Mouse (Mus musculus) yolk sac, embryonic 10.5 days (tissue): ENCODE measurements around the gene Pdcl3.

Source experiments
- DNase-seq: peaks from one replicate; pipeline ENCODE4 v3.0.0-alpha.2; 2017; ENCODE audit warnings: low spot score

The Pdcl3 gene

GRCm38 (mm10) chr1:38985308-38985707 lies at the start of gene Pdcl3:
Gene Pdcl3, plus strand, starts transcription at chr1:38985608.
- DNase-seq = no peak

DNA sequence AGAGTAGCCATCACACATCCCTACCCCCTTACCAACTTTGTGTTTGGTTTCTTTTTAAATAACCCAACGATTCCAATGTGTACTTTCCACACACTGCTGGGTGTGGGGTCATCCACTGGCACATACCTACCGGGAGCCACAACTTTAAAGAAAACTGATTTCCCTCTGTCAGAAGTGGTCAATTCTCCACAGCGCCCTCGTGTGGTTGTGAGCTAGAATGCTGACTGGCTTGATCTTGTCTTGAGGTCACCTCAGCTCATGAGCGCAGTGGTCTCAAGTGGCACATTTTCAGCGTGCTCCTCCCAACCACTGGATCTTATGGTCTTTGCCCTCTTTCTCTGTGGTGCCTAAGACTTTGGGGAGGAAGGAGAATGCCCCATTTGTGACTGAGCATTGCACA lies 48.6 kb upstream of the Pdcl3 start:
- DNase-seq = no peak

- DNase-seq = no peak
Measured at GRCm38 (mm10) chr1:38938849-38939248, 46.6 kb upstream of the Pdcl3 start, which contains the start of gene Nms. Gene Nms, plus strand, starts transcription at chr1:38939149.

DNA sequence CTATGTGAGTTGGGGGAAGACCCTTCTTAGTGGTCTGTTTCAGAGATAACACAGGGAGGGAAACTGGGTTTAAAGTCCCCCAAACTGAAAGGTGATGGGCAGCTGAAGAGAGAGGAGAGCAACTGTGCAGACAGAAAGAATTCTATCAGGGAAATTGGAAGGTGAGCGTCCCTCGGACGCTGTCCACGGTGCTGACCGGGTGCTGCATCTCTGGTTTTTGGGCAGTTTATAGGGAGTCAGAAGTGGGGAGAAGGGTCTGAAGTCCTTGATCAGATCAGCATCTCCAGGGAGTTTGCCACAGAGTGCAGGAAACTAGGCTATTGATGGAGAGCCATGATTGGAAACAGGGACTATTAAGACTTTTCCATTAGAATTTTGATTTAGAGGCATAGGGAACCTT lies 45.8 kb upstream of the Pdcl3 start:
- peak; percentile 11 for DNase-seq

- DNase-seq = no peak
Measured at GRCm38 (mm10) chr1:38956457-38956856, 29.0 kb upstream of the Pdcl3 start.

DNA sequence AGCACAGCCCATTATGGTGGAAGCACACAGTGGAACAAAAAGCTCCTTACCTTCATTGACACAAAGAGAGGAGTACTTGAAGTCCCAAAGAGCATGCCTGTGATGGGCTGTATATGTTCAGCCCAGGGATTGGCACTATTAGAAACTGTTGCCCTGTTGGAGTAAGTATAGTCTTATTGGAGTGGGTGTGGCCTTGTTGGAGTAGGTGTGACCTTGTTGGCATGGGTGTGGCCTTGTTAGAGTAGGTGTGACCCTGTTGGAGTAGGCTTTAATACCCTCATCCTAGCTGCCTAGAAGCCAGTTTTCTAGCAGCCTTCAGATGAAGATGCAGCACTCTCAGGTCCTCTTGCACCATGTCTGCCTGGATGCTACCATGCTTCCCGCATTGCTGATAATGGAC lies 16.3 kb upstream of the Pdcl3 start:
- DNase-seq = no peak

DNA sequence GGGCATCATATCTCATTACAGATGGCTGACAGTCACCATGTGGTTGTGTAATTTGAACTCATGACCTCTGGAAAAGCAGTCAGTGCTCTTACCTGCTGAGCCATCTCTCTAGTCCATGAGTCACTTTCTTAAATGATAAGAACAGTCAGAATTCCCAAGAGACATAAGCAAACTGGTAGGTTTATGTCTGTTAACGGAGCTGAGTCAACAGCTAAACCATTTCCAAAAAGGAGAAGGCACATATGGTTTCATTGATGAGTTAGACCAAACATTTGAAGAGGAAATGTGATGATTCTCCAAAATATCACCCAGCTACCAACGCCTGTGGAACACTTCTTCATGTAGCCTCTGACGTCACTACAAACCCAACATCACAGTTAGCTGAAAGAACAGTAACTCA lies 13.7 kb upstream of the Pdcl3 start:
- DNase-seq = no peak

GRCm38 (mm10) chr1:38972986-38973592 lies 12.3 kb upstream of the Pdcl3 start:
- DNase-seq = no peak

- DNase-seq = no peak
Measured at GRCm38 (mm10) chr1:38979953-38980352, 5.5 kb upstream of the Pdcl3 start.

GRCm38 (mm10) chr1:38983870-38984269 lies 1.5 kb upstream of the Pdcl3 start:
- DNase-seq = no peak

DNA sequence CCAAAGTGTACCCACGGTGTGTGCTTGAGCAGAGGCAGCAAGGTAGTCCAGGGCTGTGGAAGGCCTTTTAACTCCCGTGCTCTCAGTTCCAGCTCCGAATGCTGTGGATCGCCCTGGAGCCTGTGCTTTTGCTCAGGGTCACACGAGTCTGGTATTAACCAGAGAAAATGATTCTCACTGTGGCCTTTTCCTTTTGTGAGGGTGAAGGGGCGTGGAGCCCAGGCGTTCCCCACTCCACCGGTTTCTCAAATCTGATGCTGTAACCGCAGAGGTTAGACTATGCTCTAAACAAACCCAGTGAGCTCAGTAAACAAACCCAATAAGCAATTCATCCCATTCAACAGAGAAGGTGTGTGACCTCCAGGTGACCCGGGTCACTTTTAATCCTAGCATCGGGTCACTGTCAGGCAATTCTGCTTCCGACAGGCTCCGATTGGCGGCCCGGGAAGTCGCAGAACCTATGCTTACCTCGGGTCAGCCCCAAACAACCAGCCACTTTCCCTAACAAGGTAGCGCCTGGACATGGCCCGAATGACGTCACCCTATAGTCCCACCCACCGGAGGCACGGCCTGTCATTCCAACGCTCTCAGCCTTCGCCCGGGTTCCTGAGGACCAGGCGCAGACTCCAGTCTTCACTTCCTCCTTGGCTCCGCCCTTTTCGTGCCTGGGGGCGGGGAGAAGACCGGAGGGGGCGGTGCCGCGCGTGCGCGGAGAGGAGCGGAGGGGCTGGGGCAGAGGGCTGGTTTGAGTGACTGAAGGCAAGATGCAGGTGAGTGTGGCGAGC lies 1.9 kb downstream of the Pdcl3 start:
- peak; percentile 98 for DNase-seq

DNA sequence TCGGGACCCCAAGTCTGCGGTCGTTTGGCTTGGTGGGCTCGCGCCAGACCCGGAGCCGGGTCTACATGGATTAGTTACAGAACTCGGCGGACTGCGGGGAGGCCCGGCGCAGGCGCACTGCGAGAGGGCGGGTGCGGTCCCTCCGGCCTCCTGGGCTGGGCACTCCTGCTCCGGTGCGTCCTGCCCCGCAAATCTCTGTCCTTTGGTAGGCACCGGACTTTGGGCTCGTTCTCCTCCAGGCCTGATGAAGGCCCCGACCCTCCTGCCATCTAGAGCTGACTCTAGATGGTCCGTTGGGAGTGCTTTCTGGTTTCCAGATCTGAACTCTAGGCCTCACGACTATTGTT lies 2.4 kb downstream of the Pdcl3 start:
- DNase-seq = no peak

- DNase-seq = no peak
Measured at GRCm38 (mm10) chr1:38988357-38988756, 2.9 kb downstream of the Pdcl3 start.

DNA sequence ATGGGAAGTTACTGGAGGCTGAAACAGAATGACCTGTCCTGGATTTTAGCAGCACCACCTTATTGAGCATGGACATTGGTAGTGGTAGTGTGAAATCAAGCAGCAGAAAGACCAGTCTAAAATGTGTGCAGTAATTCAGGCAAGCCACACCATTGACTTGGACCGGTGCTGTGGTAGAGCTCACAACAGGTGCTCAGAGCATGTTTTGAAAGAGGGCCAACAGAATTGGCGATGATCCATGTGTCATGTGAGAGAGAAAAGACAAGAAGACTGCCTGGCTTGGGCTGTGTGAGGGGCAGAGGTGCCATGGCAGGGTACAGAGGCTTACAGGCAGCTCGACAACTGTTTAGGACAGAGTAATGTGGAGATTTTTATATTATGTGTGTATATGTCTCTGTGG lies 7.0 kb downstream of the Pdcl3 start:
- DNase-seq = no peak

- peak; percentile 57 for DNase-seq
Measured at GRCm38 (mm10) chr1:39001106-39001505, 15.7 kb downstream of the Pdcl3 start.

- DNase-seq = no peak
Measured at GRCm38 (mm10) chr1:39005751-39006354, 20.4 kb downstream of the Pdcl3 start.

- DNase-seq = no peak
Measured at GRCm38 (mm10) chr1:39006830-39007829, 21.7 kb downstream of the Pdcl3 start.

DNA sequence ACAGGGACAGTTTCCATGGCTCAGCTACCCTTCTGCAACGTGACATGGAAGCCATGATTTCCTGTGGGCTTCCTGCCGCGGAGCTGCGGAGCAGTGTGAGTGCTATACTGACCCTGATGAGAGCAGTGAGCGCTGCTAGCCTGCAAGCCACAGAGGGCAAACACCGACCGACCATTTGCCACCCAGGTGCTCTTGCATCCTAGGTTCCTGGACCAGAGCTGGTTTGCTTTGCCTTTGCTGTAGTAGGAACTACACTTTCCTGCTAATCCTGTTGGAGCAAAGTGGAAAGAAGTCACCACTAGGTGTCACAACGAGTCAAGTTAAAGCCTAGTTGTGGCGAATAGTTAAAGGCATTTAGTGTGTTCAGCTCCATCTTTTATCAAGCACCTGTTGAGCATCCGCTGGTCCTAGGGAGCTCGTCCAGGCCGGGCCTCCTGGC lies 25.2 kb downstream of the Pdcl3 start:
- DNase-seq = peak; percentile 48

DNA sequence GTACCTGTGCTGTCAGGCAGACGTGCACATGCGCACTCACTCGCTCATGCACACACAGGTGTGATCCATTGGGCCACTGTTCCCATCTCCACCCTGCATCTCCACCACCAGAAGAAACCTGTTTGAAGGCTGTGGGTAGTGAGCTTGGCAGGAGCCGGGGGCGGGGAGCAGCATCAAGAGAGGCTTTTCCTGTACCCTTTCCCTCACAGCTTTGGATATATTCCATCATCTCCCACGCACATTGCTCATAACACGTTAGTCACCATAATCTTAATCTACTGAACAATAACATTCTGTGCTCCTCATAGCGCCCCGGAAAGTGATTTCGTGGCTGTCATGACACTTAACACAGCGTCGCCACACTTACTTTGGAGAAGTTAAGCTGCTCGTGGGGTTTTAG lies 27.2 kb downstream of the Pdcl3 start:
- no peak for DNase-seq

GRCm38 (mm10) chr1:39013843-39014242 lies 28.4 kb downstream of the Pdcl3 start:
- no peak for DNase-seq

GRCm38 (mm10) chr1:39015529-39015928 lies 30.1 kb downstream of the Pdcl3 start:
- DNase-seq = no peak

DNA sequence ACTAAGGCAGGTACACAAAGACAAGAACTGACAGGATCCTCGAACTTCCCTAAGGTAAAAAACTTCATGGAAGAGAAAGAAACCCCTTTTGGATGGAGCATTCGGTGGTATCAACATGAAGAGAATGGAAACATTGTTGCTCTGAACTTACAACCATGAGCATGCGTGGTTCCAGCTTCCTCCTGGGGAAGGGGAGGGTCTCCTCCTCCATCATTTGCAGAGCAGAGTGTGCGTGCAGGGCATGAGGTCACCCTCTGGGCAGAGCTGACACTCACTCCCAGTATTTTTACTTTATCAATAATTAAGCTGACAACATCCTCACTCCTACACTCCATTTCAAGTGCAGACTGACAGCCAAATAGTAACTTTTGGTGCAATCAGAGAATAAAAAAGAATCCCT lies 32.5 kb downstream of the Pdcl3 start:
- no peak for DNase-seq
